Mouse (Mus musculus) liver, embryonic 11.5 days (tissue): ENCODE measurements around the gene Setdb1. TPM values are rescaled to one million over a fixed set of nuclear protein-coding genes. Genes with fewer than 3 reads are reported as not detected.
A peak's percentile ranks its signal among the peaks of the same experiment; 100 is the strongest.

Experiments
- ATAC-seq: fragments of 200-750 bp; cut with Nextera tagmentation; replicated peaks from 2 replicates; pipeline ENCODE4 v1.8.0; 2017; ENCODE audit warnings: moderate number of reproducible peaks, mild to moderate bottlenecking, moderate TSS enrichment, moderate library complexity; ENCODE audit not compliant: low FRiP score
- DNase-seq: peaks from one replicate; pipeline ENCODE4 v3.0.0-alpha.2; 2017; ENCODE audit warnings: low spot score
- H3K27ac ChIP-seq: fragments of 300-500 bp; sonication (generic); 2 replicates; pipeline ENCODE4 v1.5.1; 2014; ENCODE audit warnings: mild to moderate bottlenecking, low read depth, low read length, control low read depth
- H3K27me3 ChIP-seq: fragments of 300-500 bp; sonication (generic); replicated peaks from 2 replicates; pipeline ENCODE4 v1.6.1; 2014; ENCODE audit warnings: low read length, mixed read lengths; ENCODE audit not compliant: control insufficient read depth, insufficient read depth
- H3K36me3 ChIP-seq: fragments of 300-500 bp; sonication (generic); 2 replicates; pipeline ENCODE4 v1.6.1; 2014; ENCODE audit warnings: mild to moderate bottlenecking, low read length, moderate library complexity, mixed read lengths; ENCODE audit not compliant: control insufficient read depth, insufficient read depth
- H3K4me1 ChIP-seq: fragments of 300-500 bp; sonication (generic); replicated peaks from 2 replicates; pipeline ENCODE4 v1.6.1; 2014; ENCODE audit warnings: low read length, mixed read lengths; ENCODE audit not compliant: control insufficient read depth, insufficient read depth
- H3K4me2 ChIP-seq: fragments of 300-500 bp; sonication (generic); 2 replicates; pipeline ENCODE4 v1.6.1; 2014; ENCODE audit warnings: mild to moderate bottlenecking, control low read depth, moderate library complexity
- H3K4me3 ChIP-seq: fragments of 300-500 bp; sonication (generic); 2 replicates; pipeline ENCODE4 v1.5.1; 2014; ENCODE audit warnings: low read depth, low read length, control low read depth
- H3K9ac ChIP-seq: fragments of 300-500 bp; sonication (generic); 2 replicates; pipeline ENCODE4 v1.6.1; 2014; ENCODE audit warnings: low read depth, low read length, control low read depth
- H3K9me3 ChIP-seq: fragments of 300-500 bp; sonication (generic); 2 replicates; pipeline ENCODE4 v1.6.1; 2016; ENCODE audit warnings: low read length, inconsistent platforms, mixed read lengths; ENCODE audit not compliant: control insufficient read depth
- WGBS: fragments of 180-500 bp; shearing (Covaris S2); extraction: QIAGEN DNeasy Blood & Tissue Kit; methylation state at CpG from one replicate; pipeline ENCODE4 v1.1.7; 2014; 5-methylcytosine and 5-hydroxymethylcytosine counted together
- polyA plus RNA-seq: library from polyadenylated mRNA; unstranded; fragments of >200 nt; fragmentation: Nextera tagmentation; extraction: Ambion mirVana; gene quantifications from 2 replicates; pipeline ENCODE4 v1.2.1, GENCODE M21; 2014

The Setdb1 gene
- polyA plus RNA-seq, 1 experiment from 2014 or later, result 47.0 TPM

- no peaks in the 10 kb centered on the region for H3K27me3 ChIP-seq
- peaks cover 12% of the 10 kb centered on the region for H3K4me1 ChIP-seq
- H3K4me3 ChIP-seq, result no peak overlapping the region
- 74% methylated on average over 2 of the region's 2 CpGs for WGBS
- no peaks in the 10 kb centered on the region for H3K9me3 ChIP-seq
- no peak overlapping the region for H3K27ac ChIP-seq
- H3K36me3 ChIP-seq, result peaks cover 17% of the 10 kb centered on the region
- H3K9ac ChIP-seq, result no peak overlapping the region
- H3K4me2 ChIP-seq, result no peak overlapping the region
- ATAC-seq (no peak), DNase-seq (no peak)
Measured at GRCm38 (mm10) chr3:95292899-95293298, 64.1 kb downstream of the Setdb1 start.

DNA sequence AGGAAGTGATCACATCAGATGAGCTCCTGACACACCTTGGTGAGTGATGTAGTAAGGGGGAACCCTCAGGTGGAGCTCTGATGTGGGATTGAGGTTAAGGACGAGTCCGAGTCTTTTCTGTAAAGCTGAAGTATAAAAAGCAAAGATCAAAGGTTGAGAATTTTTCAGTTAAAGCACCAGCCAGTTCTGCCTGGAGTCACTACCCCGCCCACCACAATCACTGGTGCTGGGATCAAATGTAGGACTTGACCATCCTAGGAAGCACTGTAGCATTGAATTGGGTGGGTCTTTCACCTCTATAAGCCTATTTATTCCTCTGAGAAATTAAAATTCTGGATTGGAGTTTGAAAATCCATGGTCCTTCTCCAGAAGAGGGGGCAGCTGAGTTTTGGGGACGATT, 66.0 kb downstream of the Setdb1 start:
- peaks cover 20% of the 10 kb centered on the region for H3K36me3 ChIP-seq
- H3K4me2 ChIP-seq, result no peak overlapping the region

DNA sequence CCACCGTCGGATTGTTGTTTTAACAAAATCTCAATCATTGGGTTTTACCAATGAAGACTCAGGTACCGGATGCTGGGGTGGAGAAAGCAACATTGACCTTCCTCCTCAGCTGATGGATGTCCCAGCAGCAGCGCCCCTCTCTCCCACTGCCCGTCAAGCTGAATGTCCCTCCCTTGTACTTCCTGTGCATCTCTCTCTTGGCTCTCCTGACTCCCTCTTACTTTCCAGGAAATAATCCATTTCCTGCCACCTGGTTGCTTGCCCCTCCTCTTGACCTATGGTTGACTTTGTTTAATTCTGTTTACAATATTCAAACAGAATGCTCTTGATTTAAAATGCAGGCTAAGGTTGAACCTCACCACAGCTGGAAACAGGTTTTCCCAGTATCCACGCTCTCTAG, 66.8 kb downstream of the Setdb1 start:
- peaks cover 17% of the 10 kb centered on the region for H3K36me3 ChIP-seq

More for the DNA sequence above, 66.0 kb downstream of the Setdb1 start:
- Histone ChIP-seq H3K27me3 (no peaks in the 10 kb centered on the region), H3K9me3 (no peaks in the 10 kb centered on the region), H3K4me3 (no peak overlapping the region), H3K9ac (no peak overlapping the region), H3K27ac (no peak overlapping the region), H3K4me1 (peaks cover 12% of the 10 kb centered on the region)
- ATAC-seq (no peak), DNase-seq (no peak)
- 70% methylated on average over 4 of the region's 4 CpGs for WGBS

DNA sequence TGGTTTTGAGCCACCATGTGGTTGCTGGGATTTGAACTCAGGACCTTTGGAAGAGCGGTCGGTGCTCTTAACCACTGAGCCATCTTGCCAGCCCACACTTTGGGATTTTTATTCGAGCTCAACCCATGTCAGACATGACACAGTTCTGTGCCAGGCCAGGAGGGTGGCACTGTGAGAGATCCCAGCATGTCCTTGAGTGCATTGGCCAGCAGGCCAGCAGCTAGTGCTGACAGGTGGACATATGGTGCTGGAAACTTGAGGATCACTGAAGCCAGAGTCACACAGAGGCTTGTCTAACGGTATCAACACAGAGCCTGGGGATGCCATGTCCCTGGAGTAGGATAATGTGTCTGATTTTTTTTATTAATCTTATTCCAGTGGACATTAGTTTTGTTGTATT, 67.6 kb downstream of the Setdb1 start:
- ATAC-seq (no peak), DNase-seq (no peak)
- Histone ChIP-seq H3K4me1 (peaks cover 12% of the 10 kb centered on the region), H3K4me2 (no peak overlapping the region), H3K9me3 (no peaks in the 10 kb centered on the region), H3K4me3 (no peak overlapping the region), H3K27ac (no peak overlapping the region), H3K27me3 (no peaks in the 10 kb centered on the region), H3K9ac (no peak overlapping the region), H3K36me3 (peaks cover 14% of the 10 kb centered on the region)
- 84% methylated on average over 4 of the region's 4 CpGs for WGBS

More for the DNA sequence above, 66.8 kb downstream of the Setdb1 start:
- no peak for DNase-seq
- Histone ChIP-seq H3K27ac (no peak overlapping the region), H3K27me3 (no peaks in the 10 kb centered on the region), H3K4me2 (no peak overlapping the region), H3K4me1 (peaks cover 11% of the 10 kb centered on the region), H3K4me3 (no peak overlapping the region), H3K9me3 (no peaks in the 10 kb centered on the region), H3K9ac (no peak overlapping the region)
- 77% methylated on average over 6 of the region's 6 CpGs for WGBS
- ATAC-seq, result no peak

- no peak for DNase-seq
- ATAC-seq, result no peak
- no peak overlapping the region for H3K9ac ChIP-seq
- H3K36me3 ChIP-seq, result peaks cover 14% of the 10 kb centered on the region
- no peaks in the 10 kb centered on the region for H3K9me3 ChIP-seq
- peaks cover 18% of the 10 kb centered on the region for H3K4me1 ChIP-seq
- H3K27me3 ChIP-seq, result no peaks in the 10 kb centered on the region
- no peak overlapping the region for H3K27ac ChIP-seq
- H3K4me3 ChIP-seq, result no peak overlapping the region
- no peak overlapping the region for H3K4me2 ChIP-seq
- WGBS, result 75% methylated on average over 3 of the region's 3 CpGs
Measured at GRCm38 (mm10) chr3:95287541-95287940, 69.5 kb downstream of the Setdb1 start.

- peaks cover 9% of the 10 kb centered on the region for H3K36me3 ChIP-seq
- ATAC-seq (no peak), DNase-seq (no peak)
- H3K9me3 ChIP-seq, result no peaks in the 10 kb centered on the region
- no peaks in the 10 kb centered on the region for H3K27me3 ChIP-seq
- H3K9ac ChIP-seq, result no peak overlapping the region
- H3K27ac ChIP-seq, result no peak overlapping the region
- H3K4me3 ChIP-seq, result no peak overlapping the region
- H3K4me2 ChIP-seq, result no peak overlapping the region
- 59% methylated on average over 7 of the region's 7 CpGs for WGBS
- peaks cover 18% of the 10 kb centered on the region for H3K4me1 ChIP-seq
Measured at GRCm38 (mm10) chr3:95286510-95286909, 70.5 kb downstream of the Setdb1 start.

DNA sequence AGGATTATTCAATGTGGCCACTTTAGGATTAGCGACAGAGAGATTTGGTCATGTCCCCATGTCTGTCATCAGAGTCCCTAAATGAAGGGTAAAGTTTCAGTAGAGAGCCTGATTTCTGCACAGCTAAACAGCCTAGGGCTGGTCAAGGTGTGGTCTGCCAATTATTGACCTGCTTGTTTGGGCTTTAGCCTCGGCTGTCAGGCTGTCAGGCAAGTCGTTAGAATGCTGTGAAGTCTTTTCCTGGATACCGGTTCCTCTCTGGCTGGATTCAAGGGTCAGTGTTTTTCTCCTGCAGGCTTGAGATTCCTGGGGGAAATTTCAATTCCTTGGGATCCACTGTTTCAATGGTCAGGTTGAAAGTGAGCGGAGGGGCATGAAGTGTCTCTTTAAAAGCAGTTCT, 71.0 kb downstream of the Setdb1 start:
- Histone ChIP-seq H3K9ac (no peak overlapping the region), H3K4me2 (no peak overlapping the region), H3K27ac (no peak overlapping the region), H3K4me1 (peaks cover 18% of the 10 kb centered on the region), H3K9me3 (no peaks in the 10 kb centered on the region), H3K27me3 (no peaks in the 10 kb centered on the region), H3K36me3 (peaks cover 9% of the 10 kb centered on the region), H3K4me3 (no peak overlapping the region)
- WGBS, result 56% methylated on average over 5 of the region's 5 CpGs
- DNase-seq (no peak), ATAC-seq (no peak)

GRCm38 (mm10) chr3:95285390-95285789, 71.6 kb downstream of the Setdb1 start:
- WGBS, result 92% methylated on average over 5 of the region's 5 CpGs
- H3K4me1 ChIP-seq, result peaks cover 20% of the 10 kb centered on the region
- no peak for ATAC-seq
- no peak for DNase-seq
- H3K27ac ChIP-seq, result no peak overlapping the region
- H3K4me3 ChIP-seq, result no peak overlapping the region
- no peak overlapping the region for H3K9ac ChIP-seq
- H3K36me3 ChIP-seq, result peaks cover 7% of the 10 kb centered on the region
- no peaks in the 10 kb centered on the region for H3K27me3 ChIP-seq
- no peak overlapping the region; the same call in 1 of the 2 replicates for H3K4me2 ChIP-seq
- no peaks in the 10 kb centered on the region for H3K9me3 ChIP-seq

DNA sequence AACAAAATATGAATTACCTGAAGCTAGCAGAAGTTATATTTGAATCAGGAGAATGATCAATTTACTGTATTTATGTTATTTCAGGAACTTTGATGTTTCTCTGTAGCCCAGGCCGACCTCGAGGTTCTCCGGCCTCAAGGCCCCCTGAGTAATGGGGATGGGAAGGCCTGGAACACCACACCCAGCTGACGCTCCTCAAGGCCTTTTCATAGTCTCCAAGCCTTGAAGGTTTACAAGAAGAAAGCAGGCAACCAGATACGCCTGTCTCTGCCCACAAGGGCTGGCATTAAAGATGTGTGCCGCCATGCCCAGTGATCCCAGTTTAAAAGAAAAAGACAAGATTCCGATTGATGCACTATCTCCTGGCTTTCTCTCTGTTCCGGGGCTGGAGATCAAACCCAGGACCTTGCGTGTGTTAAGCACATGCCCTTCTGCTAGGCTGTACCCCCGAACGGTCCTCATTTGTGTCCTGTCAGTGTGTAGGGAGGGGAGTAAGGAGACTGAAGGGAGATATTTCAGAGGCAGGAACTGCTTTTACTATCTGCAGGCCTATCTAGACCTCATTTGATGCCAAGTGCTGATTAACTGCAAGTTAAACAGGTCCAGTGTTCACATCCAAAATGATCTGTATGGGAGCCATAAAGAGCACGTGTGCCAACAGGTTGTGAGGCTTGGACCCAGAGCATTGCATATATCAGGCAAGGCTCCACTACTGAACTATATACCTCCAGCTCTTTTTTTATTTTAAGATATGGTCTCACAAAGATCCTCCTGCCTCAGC, 72.3 kb downstream of the Setdb1 start:
- H3K36me3 ChIP-seq, result peaks cover 7% of the 10 kb centered on the region
- H3K9me3 ChIP-seq, result no peaks in the 10 kb centered on the region
- ATAC-seq, result no peak
- DNase-seq, result no peak
- no peaks in the 10 kb centered on the region for H3K27me3 ChIP-seq
- H3K4me1 ChIP-seq, result peaks cover 22% of the 10 kb centered on the region
- H3K27ac ChIP-seq, result no peak overlapping the region
- peak overlapping the region; percentile 82 for H3K4me3 ChIP-seq
- H3K4me2 ChIP-seq, result peak overlapping the region; percentile 93
- peak overlapping the region; percentile 90; the same call in 1 of the 2 replicates for H3K9ac ChIP-seq
- 87% methylated on average over 12 of the region's 12 CpGs for WGBS
